In genomic region chr7:113143552-113143951, GRCm38 (mm10) we compare ENCODE assay signal across 8 mouse cellular contexts.
DNase-seq lines count a peak whose midpoint lies in the region; TF ChIP-seq lines count a peak whose summit lies in the region.

No protein-coding gene starts in this region.

- H3K9me3 ChIP-seq in ES-E14 (ENCODE audit: control insufficient read depth, insufficient read depth, low read depth, low read length), result no peaks in the 10 kb centered on the region

- H3K36me3 ChIP-seq in ES-E14 (ENCODE audit: control insufficient read depth, insufficient read depth, low read length, poor library complexity, severe bottlenecking), result no peaks in the 10 kb centered on the region

- in situ Hi-C loops in ES-E14 (cut with MboI; ENCODE audit: low sequenced_read_pairs in 2 of 2, unreplicated experiment in 2 of 2), result loop anchor here (5.0 to 10.0 kb wide), 2 partner anchors 109 to 111 kb away; no protein-coding TSS in a partner anchor

- intact Hi-C loops in heart, postnatal 25 days (cut with DNase I), result loop anchor here (1.0 to 2.0 kb wide), 5 partner anchors 24 to 168 kb away; no protein-coding TSS in a partner anchor

- no peak overlapping the region for H3K27ac ChIP-seq in ES-E14 (ENCODE audit: insufficient read depth, low read depth, low read length, poor library complexity, severe bottlenecking)

- peaks cover 0 to 15% of the 10 kb centered on the region in 2 experiments; a peak in 2 of 4 replicates for H3K4me1 ChIP-seq in ES-E14 (ENCODE audit: control insufficient read depth in 2 of 2, insufficient read depth in 2 of 2, low read length in 2 of 2, poor library complexity in 1 of 2)

- H3K9ac ChIP-seq in ES-E14 (ENCODE audit: insufficient read depth, low read depth, low read length, poor library complexity, severe bottlenecking), result no peak overlapping the region

- DNase-seq in ES-E14 (ENCODE audit: low read depth, low spot score), result peak; percentile 80
- DNase-seq in brain, adult 2 months (ENCODE audit: low read depth, low spot score), result peak; percentile 91
- DNase-seq in fibroblast of lung, adult 2 months (ENCODE audit: low read depth), result peak; percentile 74
- DNase-seq in heart, postnatal 25 days (ENCODE audit: low spot score), result peak; percentile 46
- DNase-seq in layer of hippocampus, adult 8-10 months (ENCODE audit: low spot score in 2 of 2), result peak; percentile 75 to 95
- peak; percentile 87 for DNase-seq in lung, postnatal 10 days
- DNase-seq in retina, adult 2 months (ENCODE audit: low read depth, low spot score), result peak; percentile 69
- DNase-seq in thymus, postnatal 25 days, result peak; percentile 84

- no peak overlapping the region for H3K4me3 ChIP-seq in ES-E14 (ENCODE audit: insufficient read depth in 1 of 2, low read depth in 1 of 2, low read length in 2 of 2, poor library complexity in 1 of 2, severe bottlenecking in 1 of 2)

TF ChIP-seq in ES-E14, 5 proteins besides CTCF, POLR2A, EP300 and RAD21:
- peak; percentile 76; the same call in 1 of the 2 replicates for TF ChIP-seq ZC3H11A (IDR thresholded peaks at IDR 0.05; ENCODE audit: borderline replicate concordance, low read depth, low read length)
- no peak for TF ChIP-seq MAFK (IDR thresholded peaks at IDR 0.05; ENCODE audit: insufficient read depth, low read depth, low read length)
